Mouse (Mus musculus) liver, postnatal 0 days (tissue): Measurements from ENCODE around the gene St5.

Source experiments
- CTCF ChIP-seq: sonication (generic); IDR thresholded peaks from 2 replicates; pipeline ENCODE4 v1.5.1; 2016; ENCODE audit warnings: antibody characterized with exemption, low read depth
- EP300 ChIP-seq: IDR thresholded peaks from 2 replicates; pipeline ENCODE4 v1.6.1; 2016; ENCODE audit warnings: antibody characterized with exemption, low read depth, mild to moderate bottlenecking

DNA sequence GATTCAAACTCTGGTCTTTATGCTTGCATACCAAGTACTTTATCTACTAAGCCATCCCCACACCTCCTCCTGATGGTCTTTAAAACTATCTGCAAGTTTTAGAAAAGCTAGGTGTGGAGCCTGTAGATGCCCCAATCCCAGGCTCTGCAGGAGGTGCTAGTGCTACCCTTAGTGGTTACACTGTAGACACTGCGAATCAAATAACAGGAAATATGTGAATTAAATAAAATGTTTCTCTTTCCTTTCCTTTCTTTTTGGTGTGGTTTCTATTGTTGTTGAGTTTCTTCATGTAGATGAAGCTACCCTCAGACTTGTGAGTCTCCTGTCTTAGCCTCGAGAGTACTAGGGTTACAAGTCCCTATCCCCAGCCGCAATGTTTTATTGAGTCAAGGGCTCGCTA is 38.3 kb upstream of the St5 start:
- TF ChIP-seq CTCF (no peak), EP300 (no peak)
